Mouse (Mus musculus): Measurements from ENCODE around the gene Enah. TPM values are rescaled to one million over a fixed set of nuclear protein-coding genes. Genes with fewer than 3 reads are reported as not detected.

The Enah gene
- polyA plus RNA-seq, 1 experiment from 2014 or later = 49.2 TPM

GRCm38 (mm10) chr1:182020831-182021460, 1.2 kb upstream of the Enah start:
- DNase-seq (ENCODE audit: low spot score) (no peak), ATAC-seq (ENCODE audit: low FRiP score) (no peak)
- no peaks in the 10 kb centered on the region for H3K36me3 ChIP-seq (ENCODE audit: control insufficient read depth, insufficient read depth, low read length)
- 17% methylated on average over 11 of the region's 11 CpGs for WGBS
- peak overlapping the region; percentile 99 for H3K27ac ChIP-seq (ENCODE audit: low read depth, low read length)
- peak overlapping the region; percentile 83 for H3K9ac ChIP-seq (ENCODE audit: low read depth, low read length)
- no peaks in the 10 kb centered on the region; the same call in 1 of the 2 replicates for H3K4me1 ChIP-seq (replicated peaks; ENCODE audit: control insufficient read depth, insufficient read depth, low read length)
- no peaks in the 10 kb centered on the region for H3K27me3 ChIP-seq (ENCODE audit: control insufficient read depth, insufficient read depth, low read length)
- no peaks in the 10 kb centered on the region for H3K9me3 ChIP-seq (ENCODE audit: control insufficient read depth, low read length)
- H3K4me2 ChIP-seq (replicated peaks; ENCODE audit: low read depth, low read length) = peak overlapping the region; percentile 78
- H3K4me3 ChIP-seq (ENCODE audit: low read depth, low read length) = peak overlapping the region; percentile 60

GRCm38 (mm10) chr1:182019266-182019925, 394 bp downstream of the Enah start:
- DNase-seq (ENCODE audit: low spot score) = peak; percentile 78
- Histone ChIP-seq H3K4me2 (replicated peaks; ENCODE audit: low read depth, low read length) (peak overlapping the region; percentile 78), H3K36me3 (ENCODE audit: control insufficient read depth, insufficient read depth, low read length) (no peaks in the 10 kb centered on the region), H3K4me3 (ENCODE audit: low read depth, low read length) (peak overlapping the region; percentile 60), H3K9ac (ENCODE audit: low read depth, low read length) (peak overlapping the region; percentile 83), H3K4me1 (replicated peaks; ENCODE audit: control insufficient read depth, insufficient read depth, low read length) (no peaks in the 10 kb centered on the region; the same call in 1 of the 2 replicates), H3K27ac (ENCODE audit: low read depth, low read length) (peak overlapping the region; percentile 99), H3K9me3 (ENCODE audit: control insufficient read depth, low read length) (no peaks in the 10 kb centered on the region), H3K27me3 (ENCODE audit: control insufficient read depth, insufficient read depth, low read length) (no peaks in the 10 kb centered on the region)
- WGBS = under 1% methylated on average over 25 of the region's 104 CpGs
- peak; percentile 79 for ATAC-seq (ENCODE audit: low FRiP score)

- peak; percentile 78 for DNase-seq (ENCODE audit: low spot score)
- H3K27ac ChIP-seq (ENCODE audit: low read depth, low read length) = peak overlapping the region; percentile 99
- H3K9ac ChIP-seq (ENCODE audit: low read depth, low read length) = peak overlapping the region; percentile 83
- peak overlapping the region; percentile 60 for H3K4me3 ChIP-seq (ENCODE audit: low read depth, low read length)
- H3K4me2 ChIP-seq (replicated peaks; ENCODE audit: low read depth, low read length) = peak overlapping the region; percentile 78
- no peaks in the 10 kb centered on the region for H3K27me3 ChIP-seq (ENCODE audit: control insufficient read depth, insufficient read depth, low read length)
- peak; percentile 15 for ATAC-seq (ENCODE audit: low FRiP score)
- no peaks in the 10 kb centered on the region for H3K36me3 ChIP-seq (ENCODE audit: control insufficient read depth, insufficient read depth, low read length)
- H3K4me1 ChIP-seq (replicated peaks; ENCODE audit: control insufficient read depth, insufficient read depth, low read length) = no peaks in the 10 kb centered on the region; the same call in 1 of the 2 replicates
- under 1% methylated on average over 29 of the region's 29 CpGs for WGBS
- no peaks in the 10 kb centered on the region for H3K9me3 ChIP-seq (ENCODE audit: control insufficient read depth, low read length)
Measured at GRCm38 (mm10) chr1:182018397-182019265, 1.2 kb downstream of the Enah start.

GRCm38 (mm10) chr1:182005831-182006230, 14.0 kb downstream of the Enah start:
- Histone ChIP-seq H3K9ac (ENCODE audit: low read depth, low read length) (no peak overlapping the region), H3K4me3 (ENCODE audit: low read depth, low read length) (no peak overlapping the region), H3K27ac (ENCODE audit: low read depth, low read length) (no peak overlapping the region), H3K36me3 (ENCODE audit: control insufficient read depth, insufficient read depth, low read length) (no peaks in the 10 kb centered on the region), H3K9me3 (ENCODE audit: control insufficient read depth, low read length) (no peaks in the 10 kb centered on the region), H3K27me3 (ENCODE audit: control insufficient read depth, insufficient read depth, low read length) (no peaks in the 10 kb centered on the region), H3K4me1 (replicated peaks; ENCODE audit: control insufficient read depth, insufficient read depth, low read length) (no peaks in the 10 kb centered on the region), H3K4me2 (replicated peaks; ENCODE audit: low read depth, low read length) (no peak overlapping the region)
- DNase-seq (ENCODE audit: low spot score) (no peak), ATAC-seq (ENCODE audit: low FRiP score) (no peak)
- 86% methylated on average over 1 of the region's 1 CpGs for WGBS

- ATAC-seq (ENCODE audit: low FRiP score) (no peak), DNase-seq (ENCODE audit: low spot score) (no peak)
- Histone ChIP-seq H3K27me3 (ENCODE audit: control insufficient read depth, insufficient read depth, low read length) (no peaks in the 10 kb centered on the region), H3K4me1 (replicated peaks; ENCODE audit: control insufficient read depth, insufficient read depth, low read length) (no peaks in the 10 kb centered on the region; the same call in 1 of the 2 replicates), H3K9me3 (ENCODE audit: control insufficient read depth, low read length) (no peaks in the 10 kb centered on the region), H3K9ac (ENCODE audit: low read depth, low read length) (no peak overlapping the region), H3K4me3 (ENCODE audit: low read depth, low read length) (no peak overlapping the region), H3K36me3 (ENCODE audit: control insufficient read depth, insufficient read depth, low read length) (no peaks in the 10 kb centered on the region), H3K27ac (ENCODE audit: low read depth, low read length) (no peak overlapping the region), H3K4me2 (replicated peaks; ENCODE audit: low read depth, low read length) (no peak overlapping the region)
- 54% methylated on average over 4 of the region's 4 CpGs for WGBS
Measured at GRCm38 (mm10) chr1:181998673-181999072, 21.1 kb downstream of the Enah start.

- H3K4me3 ChIP-seq (ENCODE audit: low read depth, low read length) = no peak overlapping the region
- ATAC-seq (ENCODE audit: low FRiP score) (no peak), DNase-seq (ENCODE audit: low spot score) (no peak)
- H3K9ac ChIP-seq (ENCODE audit: low read depth, low read length) = no peak overlapping the region
- H3K9me3 ChIP-seq (ENCODE audit: control insufficient read depth, low read length) = no peaks in the 10 kb centered on the region
- no peaks in the 10 kb centered on the region for H3K36me3 ChIP-seq (ENCODE audit: control insufficient read depth, insufficient read depth, low read length)
- no peak overlapping the region for H3K4me2 ChIP-seq (replicated peaks; ENCODE audit: low read depth, low read length)
- no peak overlapping the region for H3K27ac ChIP-seq (ENCODE audit: low read depth, low read length)
- no peaks in the 10 kb centered on the region for H3K27me3 ChIP-seq (ENCODE audit: control insufficient read depth, insufficient read depth, low read length)
- no peaks in the 10 kb centered on the region; the same call in 1 of the 2 replicates for H3K4me1 ChIP-seq (replicated peaks; ENCODE audit: control insufficient read depth, insufficient read depth, low read length)
- 78% methylated on average over 3 of the region's 3 CpGs for WGBS
Measured at GRCm38 (mm10) chr1:181997791-181998190, 22.0 kb downstream of the Enah start.

- Histone ChIP-seq H3K4me2 (replicated peaks; ENCODE audit: low read depth, low read length) (no peak overlapping the region), H3K4me3 (ENCODE audit: low read depth, low read length) (no peak overlapping the region), H3K9ac (ENCODE audit: low read depth, low read length) (no peak overlapping the region), H3K27ac (ENCODE audit: low read depth, low read length) (no peak overlapping the region), H3K9me3 (ENCODE audit: control insufficient read depth, low read length) (no peaks in the 10 kb centered on the region), H3K4me1 (replicated peaks; ENCODE audit: control insufficient read depth, insufficient read depth, low read length) (no peaks in the 10 kb centered on the region; the same call in 1 of the 2 replicates), H3K36me3 (ENCODE audit: control insufficient read depth, insufficient read depth, low read length) (no peaks in the 10 kb centered on the region), H3K27me3 (ENCODE audit: control insufficient read depth, insufficient read depth, low read length) (no peaks in the 10 kb centered on the region)
- ATAC-seq (ENCODE audit: low FRiP score) (no peak), DNase-seq (ENCODE audit: low spot score) (no peak)
- 82% methylated on average over 5 of the region's 5 CpGs for whole genome bisulfite sequencing
Measured at GRCm38 (mm10) chr1:181993597-181993996, 26.2 kb downstream of the Enah start.

- H3K4me3 ChIP-seq (ENCODE audit: low read depth, low read length) = no peak overlapping the region
- no peaks in the 10 kb centered on the region for H3K36me3 ChIP-seq (ENCODE audit: control insufficient read depth, insufficient read depth, low read length)
- WGBS = 91% methylated on average over 2 of the region's 2 CpGs
- no peak overlapping the region for H3K9ac ChIP-seq (ENCODE audit: low read depth, low read length)
- H3K27ac ChIP-seq (ENCODE audit: low read depth, low read length) = no peak overlapping the region
- DNase-seq (ENCODE audit: low spot score) = no peak
- no peak for ATAC-seq (ENCODE audit: low FRiP score)
- H3K4me2 ChIP-seq (replicated peaks; ENCODE audit: low read depth, low read length) = no peak overlapping the region
- no peaks in the 10 kb centered on the region for H3K4me1 ChIP-seq (replicated peaks; ENCODE audit: control insufficient read depth, insufficient read depth, low read length)
- H3K9me3 ChIP-seq (ENCODE audit: control insufficient read depth, low read length) = no peaks in the 10 kb centered on the region
- H3K27me3 ChIP-seq (ENCODE audit: control insufficient read depth, insufficient read depth, low read length) = no peaks in the 10 kb centered on the region
Measured at GRCm38 (mm10) chr1:181988367-181988766, 31.4 kb downstream of the Enah start.
